Mouse (Mus musculus): ENCODE results near the gene Ptprf.

Ptprf gene

GRCm38 (mm10) chr4:118257977-118258376 is 33.2 kb downstream of the Ptprf start:
- no peak for DNase-seq (ENCODE audit: low read depth, low spot score)

GRCm38 (mm10) chr4:118257416-118257815 is 33.8 kb downstream of the Ptprf start:
- no peak for DNase-seq (ENCODE audit: low read depth, low spot score)

DNA sequence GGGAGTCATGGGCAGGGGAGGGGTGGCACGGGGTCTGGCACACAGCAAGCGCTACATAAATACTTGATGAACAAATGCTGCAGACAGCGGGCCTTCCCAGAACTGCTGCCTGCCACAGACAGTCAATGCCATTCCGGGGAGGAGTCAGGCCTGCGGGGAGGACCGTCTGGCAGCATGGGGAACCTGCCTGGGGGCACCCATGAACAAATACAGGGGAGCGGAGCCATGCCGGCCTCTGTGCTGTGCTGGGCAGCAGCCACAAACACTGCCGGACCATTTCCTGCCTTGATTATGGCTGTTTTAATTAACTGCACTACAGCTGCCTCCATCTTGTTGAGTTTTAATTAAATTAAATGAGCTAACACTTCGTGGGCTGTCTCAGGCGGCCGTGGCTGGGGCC is 35.0 kb downstream of the Ptprf start:
- DNase-seq (ENCODE audit: low read depth, low spot score): no peak

- no peak for DNase-seq (ENCODE audit: low read depth, low spot score)
Observed at GRCm38 (mm10) chr4:118254953-118255352, 36.3 kb downstream of the Ptprf start.

DNA sequence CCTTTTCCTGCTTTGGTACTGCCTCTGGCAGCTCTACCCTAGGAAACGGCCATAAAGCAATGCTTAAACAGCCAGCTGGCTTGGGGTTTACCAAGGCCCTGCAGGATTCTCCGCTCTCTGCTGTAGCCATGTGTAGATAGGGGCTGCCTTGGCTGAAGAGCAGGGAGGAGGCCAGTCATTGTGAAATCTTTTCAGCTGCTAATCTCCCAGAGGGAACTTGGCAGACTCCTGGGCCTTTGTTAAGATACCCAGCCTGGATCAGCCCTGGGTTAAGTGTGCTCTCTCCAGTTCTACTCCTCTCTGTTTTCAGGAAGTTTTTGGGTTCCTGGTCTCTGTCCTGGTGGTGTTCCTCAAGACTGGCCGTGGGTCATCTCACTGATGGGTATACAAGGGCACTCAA is 43.9 kb downstream of the Ptprf start:
- no peak for DNase-seq (ENCODE audit: low read depth, low spot score)

- DNase-seq (ENCODE audit: low read depth, low spot score): no peak
Observed at GRCm38 (mm10) chr4:118245847-118246246, 45.4 kb downstream of the Ptprf start.

- DNase-seq (ENCODE audit: low read depth, low spot score): no peak
Observed at GRCm38 (mm10) chr4:118243791-118244190, 47.4 kb downstream of the Ptprf start.

DNA sequence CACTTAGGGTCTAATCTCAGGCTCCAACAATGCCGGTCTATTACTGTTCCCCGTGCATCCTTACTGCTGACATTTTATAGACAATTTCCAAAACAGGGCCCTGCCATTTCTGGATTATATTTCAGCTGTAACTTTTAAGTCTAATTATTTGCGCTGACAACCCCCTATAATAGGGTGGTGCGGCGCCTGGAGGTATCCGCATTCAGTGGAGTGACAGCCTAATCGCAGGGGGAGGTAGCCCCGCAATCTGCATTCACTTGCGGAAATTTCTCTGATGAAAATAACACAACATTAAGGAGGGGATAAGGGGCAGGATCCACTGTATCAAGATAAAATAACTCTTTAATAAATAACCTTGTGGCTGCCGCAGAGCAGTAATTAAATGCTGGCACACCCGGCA is 47.9 kb downstream of the Ptprf start:
- DNase-seq (ENCODE audit: low read depth, low spot score): no peak

GRCm38 (mm10) chr4:118239960-118240689 is 51.1 kb downstream of the Ptprf start:
- DNase-seq (ENCODE audit: low read depth, low spot score): no peak

GRCm38 (mm10) chr4:118238666-118239065 is 52.5 kb downstream of the Ptprf start:
- DNase-seq (ENCODE audit: low read depth, low spot score): no peak

GRCm38 (mm10) chr4:118236871-118237270 is 54.3 kb downstream of the Ptprf start:
- DNase-seq (ENCODE audit: low read depth, low spot score): no peak

GRCm38 (mm10) chr4:118234711-118235388 is 56.4 kb downstream of the Ptprf start:
- DNase-seq (ENCODE audit: low read depth, low spot score): no peak

DNA sequence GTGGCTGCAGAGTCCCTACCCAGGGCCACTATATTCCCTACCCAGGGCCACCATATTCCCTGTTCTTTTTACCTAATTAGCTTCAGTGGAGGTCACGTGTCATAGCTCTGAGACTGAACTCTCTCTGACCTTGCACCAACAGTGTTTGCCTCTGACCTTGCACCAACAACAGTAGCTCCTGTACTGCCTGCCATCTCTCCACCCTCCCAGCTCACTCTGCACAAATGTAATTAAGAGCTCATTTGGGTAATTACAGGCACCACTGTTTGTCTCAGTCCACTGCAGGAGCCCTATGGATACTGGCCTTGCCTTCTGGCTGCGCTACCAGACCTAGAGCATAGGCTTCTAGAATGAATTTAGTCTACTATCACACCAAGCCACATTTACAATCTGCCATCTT is 57.3 kb downstream of the Ptprf start:
- no peak for DNase-seq (ENCODE audit: low read depth, low spot score)

GRCm38 (mm10) chr4:118231861-118232260 is 59.3 kb downstream of the Ptprf start:
- DNase-seq (ENCODE audit: low read depth, low spot score): no peak

DNA sequence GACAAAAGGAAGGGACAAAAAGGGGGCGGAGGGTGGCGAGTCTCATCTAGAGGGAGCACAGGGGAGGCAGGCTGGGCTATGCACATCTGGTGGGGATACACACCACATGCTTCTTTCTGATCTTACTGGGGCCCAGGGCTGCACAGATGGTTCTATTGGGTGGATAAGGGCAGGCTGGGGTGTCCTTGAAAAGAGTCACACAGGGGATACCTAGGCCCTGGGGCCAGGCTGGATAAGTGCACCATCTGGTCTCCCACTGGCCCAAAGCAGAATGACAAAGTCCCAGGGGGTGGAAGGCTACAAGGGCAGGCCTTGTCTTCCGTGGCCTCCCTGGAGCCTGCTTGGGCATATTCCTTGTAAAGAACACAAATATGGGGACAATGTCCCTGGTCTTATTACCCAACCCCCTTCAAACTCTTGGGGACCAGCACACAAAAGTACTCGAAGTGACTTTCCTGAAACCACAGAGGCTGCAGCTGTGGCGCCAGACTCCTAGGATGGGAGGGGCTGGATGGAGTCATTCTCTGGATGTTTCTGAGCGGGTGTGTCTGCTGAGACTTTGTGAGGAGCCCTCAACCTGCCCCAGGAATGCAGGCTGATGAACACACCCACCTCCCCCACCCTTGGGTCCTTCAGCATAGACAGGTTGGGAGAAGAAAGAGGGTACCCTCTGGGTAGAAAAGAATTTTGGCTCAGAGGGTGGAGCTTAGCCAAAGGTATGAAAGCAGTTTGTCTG is 62.0 kb downstream of the Ptprf start:
- no peak for DNase-seq (ENCODE audit: low read depth, low spot score)

GRCm38 (mm10) chr4:118227398-118227797 is 63.8 kb downstream of the Ptprf start:
- DNase-seq (ENCODE audit: low read depth, low spot score): no peak

- DNase-seq (ENCODE audit: low read depth, low spot score): peak; percentile 24
Observed at GRCm38 (mm10) chr4:118221261-118221660, 69.9 kb downstream of the Ptprf start.

- DNase-seq (ENCODE audit: low read depth, low spot score): no peak
Observed at GRCm38 (mm10) chr4:118220756-118221155, 70.4 kb downstream of the Ptprf start.

GRCm38 (mm10) chr4:118219487-118219886 is 71.7 kb downstream of the Ptprf start:
- DNase-seq (ENCODE audit: low read depth, low spot score): no peak

DNA sequence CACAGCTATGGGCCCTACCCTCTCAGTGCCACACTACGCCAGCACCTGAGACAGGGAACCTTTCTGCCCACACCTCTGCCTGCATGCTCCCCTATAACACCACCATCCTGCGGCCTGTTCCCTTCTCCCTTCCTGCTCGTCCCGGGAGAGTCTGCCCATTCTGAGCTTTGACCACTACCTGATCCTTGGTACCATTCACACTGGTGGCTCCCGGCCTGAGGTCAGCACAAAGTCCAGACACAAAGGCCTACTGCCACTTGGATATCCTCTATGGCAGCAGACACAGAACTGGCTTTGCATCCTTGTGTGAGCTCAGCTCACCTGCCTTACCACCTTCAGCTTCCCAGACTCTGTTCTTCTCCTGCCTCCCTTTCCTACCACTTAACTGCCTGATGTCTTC is 72.7 kb downstream of the Ptprf start:
- no peak for DNase-seq (ENCODE audit: low read depth, low spot score)

GRCm38 (mm10) chr4:118216726-118217595 is 74.2 kb downstream of the Ptprf start:
- peak; percentile 11 for DNase-seq (ENCODE audit: low read depth, low spot score)

DNA sequence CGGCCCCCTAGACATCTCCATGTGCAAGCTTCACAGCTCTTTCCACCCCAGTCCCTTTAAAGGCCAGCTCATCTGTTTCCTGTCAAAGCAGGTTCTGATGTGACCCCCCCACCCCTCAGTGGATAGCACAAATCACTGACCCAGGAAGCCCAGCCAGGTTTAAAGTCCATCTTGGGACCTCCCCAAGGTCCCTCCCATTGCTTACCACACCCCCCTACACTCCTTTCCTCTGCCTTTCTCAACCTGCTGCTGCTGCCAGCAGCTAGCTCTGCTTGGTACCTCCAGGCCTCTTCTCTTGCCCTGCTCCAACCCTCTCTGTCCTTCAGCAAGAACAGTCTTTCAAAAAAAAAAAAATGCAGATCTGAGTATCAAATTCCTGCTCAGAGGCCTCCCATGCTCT is 76.3 kb downstream of the Ptprf start:
- no peak for DNase-seq (ENCODE audit: low read depth, low spot score)

Measured in retina, postnatal 7 days (tissue).